Mouse (Mus musculus): ENCODE measurements at regions not wholly inside any gene's neighbourhood (a gene's known extent, or its start where the extent isn't known, plus 50 kb on each side); places are given as distances from the start of the nearest gene placed in this dataset.
"Not testable (repeated sequence)": the region's sequence is repeated elsewhere in the genome, so short reads cannot be mapped to it uniquely, and the experiment has no call there.

GRCm38 (mm10) chr12:79991279-79991678 is 121.5 kb downstream of the Zfp36l1 start:
- no peak for DNase-seq (ENCODE audit: extremely low spot score, low read depth, low spot score)

DNA sequence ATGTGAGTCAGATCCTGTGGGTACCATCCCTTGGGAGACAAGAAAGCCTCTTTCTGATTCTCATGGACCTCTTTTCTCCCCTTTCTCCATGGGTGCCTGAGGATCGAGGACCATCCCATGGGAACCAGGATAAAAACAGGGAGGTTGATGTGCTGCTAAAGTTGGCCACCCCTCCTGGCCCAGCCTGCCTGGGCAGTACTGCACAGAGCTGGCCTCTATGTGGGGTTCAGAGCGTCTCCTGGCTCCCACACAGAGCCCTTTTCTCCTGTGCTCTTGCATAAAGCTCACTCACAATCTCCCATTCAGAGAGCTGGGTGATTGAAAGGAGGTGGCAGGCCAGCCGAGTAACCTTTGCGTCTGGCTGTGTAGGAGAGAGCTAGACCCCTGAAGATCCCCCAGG is 122.1 kb downstream of the Zfp36l1 start:
- DNase-seq (ENCODE audit: extremely low spot score, low read depth, low spot score) = no peak

GRCm38 (mm10) chr12:79989582-79990110 is 123.2 kb downstream of the Zfp36l1 start:
- no peak for DNase-seq (ENCODE audit: extremely low spot score, low read depth, low spot score)

DNA sequence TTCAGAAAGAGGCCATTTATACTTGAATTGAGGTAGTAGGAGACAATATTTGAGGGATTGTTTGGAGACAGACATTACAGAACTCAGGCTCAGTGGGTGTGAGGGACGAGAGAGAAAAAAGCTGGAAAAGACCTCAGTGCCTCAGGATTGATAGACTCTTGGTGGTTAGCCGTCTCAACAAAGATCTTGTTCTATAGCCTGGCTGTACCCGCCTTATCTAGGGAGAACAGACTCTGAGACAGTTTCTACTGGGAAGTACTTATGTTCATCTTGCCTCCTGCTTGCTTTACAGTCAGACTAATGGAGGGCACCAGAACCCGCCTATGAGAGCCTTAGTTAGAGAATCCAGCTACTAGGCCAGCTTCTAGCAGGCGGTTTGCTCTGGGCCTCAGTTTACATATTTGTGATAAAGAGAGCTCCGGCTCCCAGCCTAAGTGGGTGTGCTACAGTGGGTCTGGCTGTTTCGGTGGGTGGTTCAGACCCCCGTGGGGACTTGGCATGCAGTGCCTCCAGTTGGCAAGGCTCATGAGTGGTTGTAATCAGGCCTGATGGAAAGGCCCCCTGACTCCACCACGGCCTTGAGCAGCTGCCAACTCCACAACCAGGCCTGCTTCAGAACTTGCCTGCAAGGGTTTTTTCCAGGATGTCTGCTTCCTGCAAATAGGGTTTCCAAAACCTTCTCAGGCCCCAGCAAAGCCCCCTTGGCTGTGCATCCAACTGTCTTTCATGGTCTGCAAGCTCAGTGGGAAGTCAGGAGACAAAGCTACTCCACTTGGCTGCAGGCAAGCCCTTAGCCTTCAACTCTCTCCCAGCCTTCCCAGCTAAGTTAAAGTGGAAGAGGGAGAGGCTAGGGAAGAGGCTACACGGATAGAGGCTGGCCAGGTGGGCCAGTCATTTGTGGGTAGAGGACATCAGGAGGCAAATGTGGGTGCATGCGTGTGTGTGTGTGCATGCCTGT is 124.1 kb downstream of the Zfp36l1 start:
- DNase-seq (ENCODE audit: extremely low spot score, low read depth, low spot score) = no peak

GRCm38 (mm10) chr12:79986241-79986976 is 126.4 kb downstream of the Zfp36l1 start:
- DNase-seq (ENCODE audit: extremely low spot score, low read depth, low spot score) = no peak

GRCm38 (mm10) chr12:79984985-79985747 is 127.6 kb downstream of the Zfp36l1 start:
- no peak for DNase-seq (ENCODE audit: extremely low spot score, low read depth, low spot score)

DNA sequence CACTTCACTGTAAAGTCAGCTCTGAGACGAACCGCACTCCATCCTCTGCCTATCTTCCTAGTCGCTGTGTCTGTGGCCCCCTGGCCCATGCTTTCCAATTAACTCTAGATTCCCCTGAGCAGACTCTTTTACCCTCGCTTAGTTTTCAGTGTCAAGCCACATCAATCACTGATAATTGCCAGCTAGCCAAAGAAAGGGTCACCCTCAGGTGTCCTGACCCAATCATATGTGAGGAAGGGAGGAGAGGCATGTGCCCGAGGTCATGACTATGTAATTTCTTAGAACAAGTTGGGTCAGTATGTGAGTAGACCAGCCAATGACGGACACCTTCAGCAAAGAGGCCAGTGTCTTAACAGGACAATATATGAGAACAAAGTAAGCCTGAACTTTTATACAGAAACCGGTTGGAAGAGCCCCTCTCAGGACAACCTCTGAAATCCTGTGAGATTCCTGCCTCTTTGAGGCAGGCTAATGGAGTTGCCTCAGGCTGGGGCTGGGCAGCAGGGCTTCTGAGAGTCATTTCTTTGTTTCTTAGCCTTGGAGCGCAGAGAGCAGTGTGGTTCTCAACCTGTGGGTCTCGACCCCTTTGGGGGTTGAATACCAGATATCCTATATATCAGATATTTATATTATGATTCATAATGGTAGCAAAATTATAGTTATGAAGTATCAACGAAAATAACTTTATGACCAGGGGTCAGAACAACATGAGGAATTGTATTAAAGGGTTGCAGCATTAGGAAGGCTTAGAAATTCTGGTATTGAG is 128.6 kb downstream of the Zfp36l1 start:
- DNase-seq (ENCODE audit: extremely low spot score, low read depth, low spot score) = no peak

- no peak for DNase-seq (ENCODE audit: extremely low spot score, low read depth, low spot score)
Measured at GRCm38 (mm10) chr12:79983232-79983631, 129.6 kb downstream of the Zfp36l1 start.

- DNase-seq (ENCODE audit: extremely low spot score, low read depth, low spot score) = not testable (repeated sequence)
Measured at GRCm38 (mm10) chr12:79982497-79982896, 130.3 kb downstream of the Zfp36l1 start.

DNA sequence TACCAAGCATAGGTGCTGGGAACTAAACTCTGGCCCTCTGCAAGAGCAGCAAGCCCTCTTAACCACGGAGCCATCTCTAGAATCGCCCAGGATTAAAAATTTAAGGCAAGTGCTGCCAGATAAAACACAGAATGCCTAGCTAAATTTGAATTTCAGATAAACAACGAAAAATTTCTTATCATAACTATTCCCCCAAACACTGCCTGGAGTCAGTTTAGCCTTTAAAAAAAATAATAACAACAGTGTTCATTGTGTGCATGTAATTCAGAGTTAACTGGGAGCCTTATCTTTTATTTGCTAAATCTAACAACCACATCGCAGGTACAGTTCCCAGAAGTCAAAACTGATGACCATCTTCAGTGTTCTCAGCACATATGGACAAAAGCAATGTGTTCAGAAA is 132.1 kb downstream of the Zfp36l1 start:
- no peak for DNase-seq (ENCODE audit: extremely low spot score, low read depth, low spot score)

DNA sequence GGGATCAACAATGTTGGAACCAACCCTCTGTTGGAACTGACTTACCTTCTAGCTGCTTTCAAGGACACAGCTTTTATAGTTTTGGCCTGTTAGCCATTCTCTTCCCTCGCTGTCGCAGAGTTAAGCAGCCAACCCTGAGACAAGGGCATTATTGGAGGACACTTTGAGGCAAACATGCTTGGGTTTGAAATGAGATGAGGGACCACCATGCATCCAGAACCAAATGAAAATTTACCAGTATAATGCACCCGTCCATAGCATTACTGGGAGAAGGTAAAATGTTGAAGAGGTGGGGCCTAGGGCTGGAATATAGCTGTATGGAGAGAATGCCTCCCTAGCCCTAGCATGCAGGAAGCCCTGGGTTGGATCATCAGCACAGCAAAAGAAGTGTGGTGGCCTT is 135.7 kb downstream of the Zfp36l1 start:
- no peak for DNase-seq (ENCODE audit: extremely low spot score, low read depth, low spot score)

DNA sequence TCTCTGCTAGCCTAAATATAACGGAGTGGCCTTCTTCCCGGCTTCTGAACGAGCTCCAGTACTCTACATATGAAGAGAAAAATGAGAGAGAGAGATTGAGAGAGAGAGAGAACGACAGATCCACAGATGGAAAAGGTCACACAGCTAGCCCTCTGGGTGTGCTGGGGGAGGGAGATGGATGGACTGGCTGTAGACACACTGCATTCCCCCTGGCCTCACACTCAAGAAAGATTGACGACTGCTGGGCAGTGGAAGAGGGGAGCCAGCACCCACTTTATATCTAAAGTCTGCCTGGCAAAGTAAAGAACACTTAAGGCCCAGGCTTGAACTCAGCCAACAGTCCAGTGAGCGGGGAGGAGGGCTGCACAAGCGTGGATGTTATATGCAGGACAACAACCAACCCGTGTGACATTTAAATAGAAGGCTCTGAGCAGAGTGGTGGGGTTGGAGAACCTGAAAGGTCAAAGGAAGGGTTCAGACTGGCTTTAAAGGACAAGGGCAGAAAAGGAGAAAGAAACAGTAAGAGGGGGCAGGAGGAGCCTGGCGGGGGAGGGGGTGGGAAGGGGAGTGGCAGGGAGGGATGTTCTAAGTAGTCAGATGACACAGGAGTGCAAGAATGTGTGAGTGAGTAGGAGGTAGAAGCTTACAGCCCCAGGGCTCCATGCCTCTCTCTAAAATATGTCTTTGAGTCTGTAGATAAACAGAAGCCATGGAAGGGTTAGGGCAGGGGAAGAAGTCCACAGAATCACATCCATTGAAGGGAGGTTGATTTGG is 137.2 kb downstream of the Zfp36l1 start:
- DNase-seq (ENCODE audit: extremely low spot score, low read depth, low spot score) = no peak

DNA sequence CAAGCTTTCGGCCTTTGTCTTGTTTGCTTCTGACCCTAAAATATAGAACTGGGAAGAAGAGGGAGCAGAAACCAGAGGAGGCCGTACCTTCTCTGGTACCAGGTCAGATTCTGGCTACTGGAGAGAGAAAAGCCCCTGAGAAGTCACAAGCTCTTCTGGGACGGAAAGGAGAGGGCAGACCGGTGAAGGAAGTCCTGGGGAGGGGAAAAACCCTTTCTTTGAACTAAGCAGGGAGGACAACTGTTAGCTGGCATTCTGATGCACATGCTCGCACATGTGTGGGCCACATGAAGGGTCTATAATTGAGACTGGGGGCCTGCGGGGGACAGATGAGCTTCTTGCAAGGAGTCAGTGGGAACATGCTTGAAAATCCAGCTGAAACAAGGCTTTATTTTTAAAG is 137.8 kb downstream of the Zfp36l1 start:
- DNase-seq (ENCODE audit: extremely low spot score, low read depth, low spot score) = no peak

GRCm38 (mm10) chr12:79974530-79974929 is 138.3 kb downstream of the Zfp36l1 start:
- DNase-seq (ENCODE audit: extremely low spot score, low read depth, low spot score) = no peak

- no peak for DNase-seq (ENCODE audit: extremely low spot score, low read depth, low spot score)
Measured at GRCm38 (mm10) chr12:79973566-79974230, 139.1 kb downstream of the Zfp36l1 start.

DNA sequence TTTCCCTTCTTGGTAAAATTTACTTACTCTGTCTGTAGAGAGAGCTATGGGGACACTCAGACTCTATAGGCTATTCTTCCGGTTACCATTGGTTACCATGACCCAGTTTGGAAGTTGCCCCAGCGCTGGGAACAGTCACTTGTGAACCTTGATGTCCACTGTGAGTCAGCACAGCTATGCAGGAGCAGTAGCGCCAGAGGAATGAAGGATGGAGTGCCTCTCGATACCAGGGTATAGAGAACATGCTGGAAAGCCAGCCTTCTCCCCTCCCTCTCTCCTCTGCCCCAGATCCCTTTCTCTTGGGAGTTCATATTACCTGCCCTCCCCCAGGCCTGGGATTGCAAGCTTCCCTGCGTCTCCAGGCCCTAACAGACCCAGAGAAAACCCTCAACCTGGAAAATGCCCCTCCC is 141.8 kb downstream of the Zfp36l1 start:
- DNase-seq (ENCODE audit: extremely low spot score, low read depth, low spot score) = no peak

GRCm38 (mm10) chr12:79970227-79970901 is 142.4 kb downstream of the Zfp36l1 start:
- no peak for DNase-seq (ENCODE audit: extremely low spot score, low read depth, low spot score)

All from hindlimb bud, embryonic 11.5 days (tissue).